Mouse (Mus musculus) ES-Bruce4 (cell line): ENCODE measurements around the gene Serpinb6d.

Source experiments
- CTCF ChIP-seq: IDR thresholded peaks from one replicate; pipeline ENCODE4 v1.8.1; 2011; ENCODE audit warnings: low read depth, low read length
- EP300 ChIP-seq: IDR thresholded peaks from 2 replicates; pipeline ENCODE4 v1.6.1; 2011; ENCODE audit warnings: low read depth, low read length; ENCODE audit not compliant: insufficient read depth
- POLR2A ChIP-seq: IDR thresholded peaks from one replicate; pipeline ENCODE4 v1.8.1; 2011; ENCODE audit warnings: low read length; ENCODE audit not compliant: insufficient read depth

- TF ChIP-seq POLR2A (no peak), CTCF (no peak), EP300 (no peak)
Measured at GRCm38 (mm10) chr13:33720296-33720695, 59.1 kb downstream of the Serpinb6d start.
